Mouse (Mus musculus) forebrain, postnatal 0 days (tissue): ENCODE measurements around the gene Ceacam19. TPM values are rescaled to one million over a fixed set of nuclear protein-coding genes. Genes with fewer than 3 reads are reported as not detected.

Experiments used
- ATAC-seq: fragments of 200-750 bp; cut with Nextera tagmentation; 2 replicates; pipeline ENCODE4 v1.8.0; 2017; ENCODE audit warnings: mild to moderate bottlenecking, moderate library complexity
- DNase-seq: peaks from one replicate; pipeline ENCODE4 v3.0.0-alpha.2; 2015
- H3K27ac ChIP-seq: fragments of 300-500 bp; sonication (generic); 2 replicates; pipeline ENCODE4 v1.5.1; 2014; ENCODE audit warnings: low read depth, mild to moderate bottlenecking, antibody characterized with exemption, low read length, moderate library complexity, mixed read lengths
- H3K27me3 ChIP-seq: fragments of 300-500 bp; sonication (generic); 2 replicates; pipeline ENCODE4 v1.6.1; 2014; ENCODE audit warnings: mild to moderate bottlenecking, low read length, mixed read lengths; ENCODE audit not compliant: insufficient read depth
- H3K36me3 ChIP-seq: fragments of 300-500 bp; sonication (generic); 2 replicates; pipeline ENCODE4 v1.6.1; 2014; ENCODE audit warnings: mild to moderate bottlenecking, moderate library complexity; ENCODE audit not compliant: insufficient read depth
- H3K4me1 ChIP-seq: fragments of 300-500 bp; sonication (generic); 2 replicates; pipeline ENCODE4 v1.6.1; 2014; ENCODE audit warnings: antibody characterized with exemption; ENCODE audit not compliant: insufficient read depth
- H3K4me2 ChIP-seq: fragments of 300-500 bp; sonication (generic); 2 replicates; pipeline ENCODE4 v1.6.1; 2014; ENCODE audit warnings: low read depth, mild to moderate bottlenecking, moderate library complexity
- H3K4me3 ChIP-seq: fragments of 300-500 bp; sonication (generic); 2 replicates; pipeline ENCODE4 v1.5.1; 2014; ENCODE audit warnings: low read depth, low read length, mixed read lengths
- H3K9ac ChIP-seq: fragments of 300-500 bp; sonication (generic); 2 replicates; pipeline ENCODE4 v1.6.1; 2014; ENCODE audit warnings: mild to moderate bottlenecking
- H3K9me3 ChIP-seq: fragments of 300-500 bp; sonication (generic); 2 replicates; pipeline ENCODE4 v1.6.1; 2016; ENCODE audit warnings: low read length
- CTCF ChIP-seq: sonication (generic); IDR thresholded peaks from 2 replicates; pipeline ENCODE4 v1.5.1; 2016; ENCODE audit warnings: antibody characterized with exemption, control low read depth, low read depth
- WGBS: fragments of 180-500 bp; shearing (Covaris S2); extraction: QIAGEN DNeasy Blood & Tissue Kit; methylation state at CpG from one replicate; pipeline ENCODE4 v1.1.7; 2014; 5-methylcytosine and 5-hydroxymethylcytosine counted together
- polyA plus RNA-seq: library from polyadenylated mRNA; unstranded; fragments of >200 nt; fragmentation: Nextera tagmentation; extraction: Ambion mirVana; gene quantifications from 2 replicates; pipeline ENCODE4 v1.2.1, GENCODE M21; 2015
- total RNA-seq: library from RNA; depleted of rRNA; stranded (reverse); fragments of >200 nt; gene quantifications from 2 replicates; pipeline ENCODE4 v1.2.3, GENCODE M21; 2014; rRNA removed

The Ceacam19 gene
- total and polyA plus RNA-seq, 2 experiments from 2014 or later = not detected

DNA sequence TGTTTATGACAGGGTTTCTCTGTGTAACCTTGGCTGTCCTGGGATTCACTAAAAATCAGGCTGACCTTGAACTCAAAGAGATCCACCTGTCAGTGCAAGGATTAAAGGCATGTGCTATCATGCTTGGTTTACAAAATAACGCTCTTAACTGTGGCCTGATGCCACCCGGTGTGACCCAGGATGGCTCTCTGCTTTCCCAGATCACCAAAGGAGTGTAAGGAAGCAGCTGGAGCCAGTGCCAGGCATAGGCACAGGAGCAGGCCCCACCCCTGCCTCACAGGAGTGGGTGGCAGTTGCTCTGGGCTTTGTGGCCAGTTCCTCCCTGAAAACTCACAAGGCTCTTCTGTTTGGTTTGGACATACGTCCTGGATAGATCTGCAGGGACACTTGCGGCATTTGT lies 47.4 kb downstream of the Ceacam19 start:
- 84% methylated on average over 4 of the region's 4 CpGs for WGBS
- Histone ChIP-seq H3K27ac (no peak overlapping the region), H3K9me3 (no peaks in the 10 kb centered on the region), H3K27me3 (peaks cover 10% of the 10 kb centered on the region; the same call in 1 of the 2 replicates), H3K36me3 (no peaks in the 10 kb centered on the region), H3K9ac (no peak overlapping the region), H3K4me2 (no peak overlapping the region), H3K4me1 (no peaks in the 10 kb centered on the region), H3K4me3 (no peak overlapping the region)
- DNase-seq = no peak
- no peak for ATAC-seq
- no peak for TF ChIP-seq CTCF

DNA sequence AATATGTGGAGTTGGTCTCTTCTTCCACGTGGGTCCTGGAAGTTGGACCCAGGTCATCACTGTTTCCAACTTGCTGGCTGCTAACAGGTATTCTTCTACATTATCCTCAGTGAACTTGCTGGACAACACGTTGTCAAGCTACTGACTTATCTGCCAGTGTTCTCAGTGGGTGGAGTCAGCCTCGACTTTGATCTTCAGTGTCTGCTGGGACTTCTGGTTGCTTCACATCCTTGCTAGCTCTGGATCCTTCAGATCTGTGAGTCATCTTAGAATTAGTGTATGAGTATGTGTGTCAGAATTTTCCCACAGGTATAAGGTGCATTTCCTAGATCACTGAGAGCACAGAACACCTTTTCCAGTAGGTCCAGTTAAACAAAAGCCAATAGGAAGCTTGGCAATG lies 50.9 kb downstream of the Ceacam19 start:
- ATAC-seq = no peak
- 68% methylated on average over 3 of the region's 3 CpGs for WGBS
- no peak for TF ChIP-seq CTCF

GRCm38 (mm10) chr7:19834055-19834454 lies 53.7 kb downstream of the Ceacam19 start:
- Histone ChIP-seq H3K9me3 (no peaks in the 10 kb centered on the region), H3K4me2 (no peak overlapping the region), H3K36me3 (no peaks in the 10 kb centered on the region), H3K4me3 (no peak overlapping the region), H3K4me1 (no peaks in the 10 kb centered on the region), H3K27ac (no peak overlapping the region), H3K9ac (no peak overlapping the region), H3K27me3 (no peaks in the 10 kb centered on the region)
- 66% methylated on average over 3 of the region's 3 CpGs for WGBS
- TF ChIP-seq CTCF = no peak
- DNase-seq = no peak
- ATAC-seq = no peak

More for the DNA sequence above, 50.9 kb downstream of the Ceacam19 start:
- Histone ChIP-seq H3K36me3 (no peaks in the 10 kb centered on the region), H3K9me3 (no peaks in the 10 kb centered on the region), H3K27ac (no peak overlapping the region), H3K4me1 (no peaks in the 10 kb centered on the region), H3K27me3 (no peaks in the 10 kb centered on the region), H3K9ac (no peak overlapping the region), H3K4me2 (no peak overlapping the region), H3K4me3 (no peak overlapping the region)
- no peak for DNase-seq

DNA sequence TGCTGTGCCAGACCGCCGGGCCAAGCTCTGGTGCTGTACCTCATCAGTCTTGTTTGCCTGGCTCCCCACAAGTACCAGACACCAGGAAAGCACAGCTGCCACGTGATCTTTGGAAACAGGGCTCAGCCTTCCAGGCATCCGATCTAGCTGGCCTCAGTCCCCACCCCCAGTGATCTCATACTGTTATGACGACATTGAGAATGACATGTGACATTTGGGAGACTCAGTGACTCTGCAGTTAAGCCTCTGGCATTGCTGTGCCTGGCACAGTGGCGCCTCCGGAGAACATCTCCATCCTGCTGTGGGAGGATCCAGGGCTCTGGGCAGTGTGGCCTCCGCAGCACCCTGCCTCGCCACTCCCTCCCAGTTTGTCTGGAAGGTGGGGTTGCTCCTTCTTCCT lies 55.9 kb downstream of the Ceacam19 start:
- Histone ChIP-seq H3K9ac (no peak overlapping the region), H3K27me3 (no peaks in the 10 kb centered on the region), H3K36me3 (no peaks in the 10 kb centered on the region), H3K4me3 (no peak overlapping the region), H3K4me2 (no peak overlapping the region), H3K27ac (no peak overlapping the region), H3K9me3 (no peaks in the 10 kb centered on the region), H3K4me1 (no peaks in the 10 kb centered on the region)
- WGBS = 59% methylated on average over 9 of the region's 9 CpGs
- TF ChIP-seq CTCF = no peak
- ATAC-seq (no peak), DNase-seq (no peak)

GRCm38 (mm10) chr7:19830682-19831156 lies 57.0 kb downstream of the Ceacam19 start:
- no peaks in the 10 kb centered on the region for H3K4me1 ChIP-seq
- no peak overlapping the region for H3K9ac ChIP-seq
- H3K4me3 ChIP-seq = no peak overlapping the region
- DNase-seq = no peak
- no peaks in the 10 kb centered on the region for H3K9me3 ChIP-seq
- no peaks in the 10 kb centered on the region for H3K36me3 ChIP-seq
- ATAC-seq = no peak
- 36% methylated on average over 13 of the region's 13 CpGs for WGBS
- H3K27ac ChIP-seq = no peak overlapping the region
- H3K27me3 ChIP-seq = no peaks in the 10 kb centered on the region
- no peak overlapping the region for H3K4me2 ChIP-seq
- no peak for TF ChIP-seq CTCF

DNA sequence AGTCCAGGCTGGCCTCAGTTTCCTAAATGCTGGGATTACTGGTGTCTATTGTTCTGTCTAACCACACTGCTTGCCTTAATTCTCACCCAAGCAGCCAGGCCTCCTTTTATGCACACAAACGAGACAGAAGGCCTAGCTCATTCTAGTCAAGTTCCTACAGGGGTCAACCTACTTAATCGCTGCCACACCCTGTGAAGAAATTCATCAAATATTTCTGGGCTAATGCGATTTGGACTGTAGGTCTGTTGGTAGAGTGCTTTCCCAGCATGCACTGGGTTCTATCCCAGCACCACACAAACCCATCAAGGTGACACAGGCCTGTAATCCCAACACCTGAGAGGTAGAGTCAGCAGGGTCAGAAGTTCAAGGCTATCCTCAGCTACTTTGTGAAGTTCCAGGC lies 58.1 kb downstream of the Ceacam19 start:
- no peak overlapping the region for H3K27ac ChIP-seq
- no peak overlapping the region for H3K9ac ChIP-seq
- no peak overlapping the region for H3K4me2 ChIP-seq
- 0 out of 2 replicates have a peak, but pooled peaks cover under 1% of the 10 kb centered on the region for H3K27me3 ChIP-seq
- H3K4me1 ChIP-seq = no peaks in the 10 kb centered on the region
- TF ChIP-seq CTCF = no peak
- 81% methylated on average over 3 of the region's 3 CpGs for WGBS
- no peak overlapping the region for H3K4me3 ChIP-seq
- H3K9me3 ChIP-seq = no peaks in the 10 kb centered on the region
- H3K36me3 ChIP-seq = no peaks in the 10 kb centered on the region
- no peak for DNase-seq
- no peak for ATAC-seq

GRCm38 (mm10) chr7:19826756-19827155 lies 61.0 kb downstream of the Ceacam19 start:
- H3K4me1 ChIP-seq = no peaks in the 10 kb centered on the region
- no peak overlapping the region for H3K4me3 ChIP-seq
- H3K27me3 ChIP-seq = peaks cover 24% of the 10 kb centered on the region
- ATAC-seq (no peak), DNase-seq (no peak)
- TF ChIP-seq CTCF = no peak
- no peak overlapping the region for H3K9ac ChIP-seq
- H3K4me2 ChIP-seq = no peak overlapping the region
- 37% methylated on average over 6 of the region's 6 CpGs for WGBS
- no peak overlapping the region for H3K27ac ChIP-seq
- H3K36me3 ChIP-seq = no peaks in the 10 kb centered on the region
- no peaks in the 10 kb centered on the region for H3K9me3 ChIP-seq

Other genes with a start within 250 kb of the Ceacam19 start
- 93.2 and 109 TPM in 2 replicates for gene Clptm1, start 222.9 kb downstream of the Ceacam19 start, total RNA-seq
- 111 and 136 TPM in 2 replicates for gene Clptm1, start 222.9 kb downstream of the Ceacam19 start, polyA plus RNA-seq
- 0.86 TPM in 1 of 2 replicates, not detected in the other for gene Apoc2, start 210.0 kb downstream of the Ceacam19 start, total RNA-seq
- gene Apoc2, start 210.0 kb downstream of the Ceacam19 start, polyA plus RNA-seq = 0.50 TPM in 1 of 2 replicates, not detected in the other
- not detected in 2 replicates for gene Gm44805, start 206.5 kb downstream of the Ceacam19 start, total RNA-seq
- gene Gm44805, start 206.5 kb downstream of the Ceacam19 start, polyA plus RNA-seq = not detected in 2 replicates
- not detected in 2 replicates for gene Apoc4, start 206.5 kb downstream of the Ceacam19 start, total RNA-seq
- not detected in 2 replicates for gene Apoc4, start 206.5 kb downstream of the Ceacam19 start, polyA plus RNA-seq
- gene Apoc1, start 195.3 kb downstream of the Ceacam19 start, total RNA-seq = 2.1 and 5.3 TPM in 2 replicates
- 3.0 and 5.5 TPM in 2 replicates for gene Apoc1, start 195.3 kb downstream of the Ceacam19 start, polyA plus RNA-seq
- 1,116 and 1,436 TPM in 2 replicates for gene Apoe, start 188.8 kb downstream of the Ceacam19 start, total RNA-seq
- gene Apoe, start 188.8 kb downstream of the Ceacam19 start, polyA plus RNA-seq = 1,283 and 1,495 TPM in 2 replicates
- 98.9 and 113 TPM in 2 replicates for gene Tomm40, start 172.5 kb downstream of the Ceacam19 start, total RNA-seq
- 146 and 147 TPM in 2 replicates for gene Tomm40, start 172.5 kb downstream of the Ceacam19 start, polyA plus RNA-seq
- 44.2 and 44.7 TPM in 2 replicates for gene Nectin2, start 137.5 kb downstream of the Ceacam19 start, total RNA-seq
- gene Nectin2, start 137.5 kb downstream of the Ceacam19 start, polyA plus RNA-seq = 47.2 and 48.7 TPM in 2 replicates
- 12.2 and 19.5 TPM in 2 replicates for gene Bcam, start 116.9 kb downstream of the Ceacam19 start, total RNA-seq
- gene Bcam, start 116.9 kb downstream of the Ceacam19 start, polyA plus RNA-seq = 10.9 and 12.7 TPM in 2 replicates
- gene Cblc, start 91.2 kb downstream of the Ceacam19 start, total RNA-seq = 0.38 and 1.1 TPM in 2 replicates
- gene Cblc, start 91.2 kb downstream of the Ceacam19 start, polyA plus RNA-seq = 0.67 and 0.84 TPM in 2 replicates
- gene Bcl3, start 65.2 kb downstream of the Ceacam19 start, total RNA-seq = 0.43 and 0.77 TPM in 2 replicates
- gene Bcl3, start 65.2 kb downstream of the Ceacam19 start, polyA plus RNA-seq = 0.28 and 0.86 TPM in 2 replicates
- gene Gm19345, start 36.0 kb downstream of the Ceacam19 start, total RNA-seq = 32.4 and 33.3 TPM in 2 replicates
- gene Gm19345, start 36.0 kb downstream of the Ceacam19 start, polyA plus RNA-seq = 14.6 and 16.4 TPM in 2 replicates
- gene Ceacam16, start 26.7 kb downstream of the Ceacam19 start, total RNA-seq = not detected in 2 replicates
- 0.53 and 0.84 TPM in 2 replicates for gene Ceacam16, start 26.7 kb downstream of the Ceacam19 start, polyA plus RNA-seq
- 12.0 and 12.8 TPM in 2 replicates for gene Pvr, start 33.2 kb upstream of the Ceacam19 start, total RNA-seq
- gene Pvr, start 33.2 kb upstream of the Ceacam19 start, polyA plus RNA-seq = 4.2 and 6.1 TPM in 2 replicates
- gene Igsf23, start 62.8 kb upstream of the Ceacam19 start, total RNA-seq = not detected in 2 replicates
- not detected in 2 replicates for gene Igsf23, start 62.8 kb upstream of the Ceacam19 start, polyA plus RNA-seq
- not detected in 2 replicates for gene Ceacam20, start 77.4 kb upstream of the Ceacam19 start, total RNA-seq
- not detected in 2 replicates for gene Ceacam20, start 77.4 kb upstream of the Ceacam19 start, polyA plus RNA-seq
- gene Nlrp9b, start 103.5 kb upstream of the Ceacam19 start, total RNA-seq = not detected in 2 replicates
- gene Nlrp9b, start 103.5 kb upstream of the Ceacam19 start, polyA plus RNA-seq = not detected in 2 replicates
- gene Vmn1r91, start 211.7 kb upstream of the Ceacam19 start, total RNA-seq = not detected in 2 replicates
- gene Vmn1r91, start 211.7 kb upstream of the Ceacam19 start, polyA plus RNA-seq = not detected in 2 replicates
- gene Gm16442, start 234.6 kb upstream of the Ceacam19 start, total RNA-seq = not detected in 2 replicates
- gene Gm16442, start 234.6 kb upstream of the Ceacam19 start, polyA plus RNA-seq = not detected in 2 replicates